Mouse (Mus musculus) spleen, adult 2 months (tissue): ENCODE results near the gene Ap4s1.

ENCODE experiments used
- CTCF ChIP-seq: fragments of 200-500 bp; IDR thresholded peaks from 2 replicates; pipeline ENCODE4 v1.5.1; 2011; ENCODE audit warnings: mild to moderate bottlenecking, inconsistent platforms; ENCODE audit not compliant: insufficient read depth, insufficient read length, insufficient replicate concordance; ENCODE audit errors: extremely low read depth
- POLR2A ChIP-seq: fragments of 200-500 bp; IDR thresholded peaks from 2 replicates; pipeline ENCODE4 v1.6.1; 2011; ENCODE audit warnings: low read depth, low read length, inconsistent platforms

- TF ChIP-seq POLR2A (no peak), CTCF (no peak)
These were observed at the start of gene Ap4s1 for GRCm38 (mm10) chr12:51690893-51691844.
